Mouse (Mus musculus) kidney, adult 2 months (tissue): Measurements from ENCODE around the gene Dcbld1. TPM values are rescaled to one million over a fixed set of nuclear protein-coding genes. Genes with fewer than 3 reads are reported as not detected.

Source experiments
- DNase-seq: peaks from one replicate; pipeline ENCODE4 v3.0.0; 2021
- H3K27ac ChIP-seq: fragments of 200-500 bp; 2 replicates; pipeline ENCODE4 v1.5.1; 2012; ENCODE audit warnings: low read depth, low read length, control low read depth, inconsistent platforms; ENCODE audit not compliant: insufficient read depth
- H3K27me3 ChIP-seq: fragments of 200-500 bp; replicated peaks from 2 replicates; pipeline ENCODE4 v1.6.1; 2012; ENCODE audit warnings: mild to moderate bottlenecking, moderate library complexity, low read length, inconsistent platforms; ENCODE audit not compliant: control insufficient read depth, insufficient read depth
- H3K36me3 ChIP-seq: fragments of 200-500 bp; 2 replicates; pipeline ENCODE4 v1.6.1; 2012; ENCODE audit warnings: mild to moderate bottlenecking, moderate library complexity, low read length, inconsistent platforms; ENCODE audit not compliant: control insufficient read depth, insufficient read depth
- H3K4me1 ChIP-seq: fragments of 200-500 bp; 2 replicates; pipeline ENCODE4 v1.6.1; 2011; ENCODE audit warnings: low read length; ENCODE audit not compliant: control insufficient read depth, insufficient read depth
- H3K4me3 ChIP-seq: fragments of 200-500 bp; 2 replicates; pipeline ENCODE4 v1.5.1; 2011; ENCODE audit warnings: mild to moderate bottlenecking, low read depth, low read length, control low read depth; ENCODE audit not compliant: insufficient read depth
- CTCF ChIP-seq: fragments of 200-500 bp; conservative IDR thresholded peaks from 2 replicates; pipeline ENCODE4 v1.5.1; 2011; ENCODE audit warnings: low read depth, mild to moderate bottlenecking, control low read depth, low read length, moderate library complexity, mixed read lengths; ENCODE audit not compliant: insufficient read depth, insufficient read length
- POLR2A ChIP-seq: fragments of 200-500 bp; IDR thresholded peaks from one replicate; pipeline ENCODE4 v1.6.1; 2011; ENCODE audit warnings: low read depth, low read length, control low read depth
- WGBS: fragments of 180-500 bp; shearing (Covaris S2); methylation state at CpG from one replicate; pipeline ENCODE4 v1.1.7; 2018; 5-methylcytosine and 5-hydroxymethylcytosine counted together
- polyA plus RNA-seq: library from polyadenylated mRNA; depleted of rRNA; stranded (reverse); fragments of >200 nt; gene quantifications from 2 replicates; pipeline ENCODE4 v1.2.3, GENCODE M21; 2012

Dcbld1 gene
- polyA plus RNA-seq, 1 experiment, result 10.3 TPM

- H3K27ac ChIP-seq, result no peak overlapping the region
- no peak for DNase-seq
- no peaks in the 10 kb centered on the region for H3K27me3 ChIP-seq
- H3K4me3 ChIP-seq, result no peak overlapping the region
- 30% methylated on average over 7 of the region's 7 CpGs for WGBS
- H3K36me3 ChIP-seq, result no peaks in the 10 kb centered on the region
- peaks cover 21% of the 10 kb centered on the region for H3K4me1 ChIP-seq
- TF ChIP-seq CTCF, result no peak
- no peak for TF ChIP-seq POLR2A
Measured at GRCm38 (mm10) chr10:52242680-52243323, 9.4 kb downstream of the Dcbld1 start.

- 92% methylated on average over 3 of the region's 3 CpGs for WGBS
- no peak for TF ChIP-seq CTCF
- no peak for TF ChIP-seq POLR2A
- H3K4me3 ChIP-seq, result no peak overlapping the region
Measured at GRCm38 (mm10) chr10:52246207-52246606, 12.8 kb downstream of the Dcbld1 start.

GRCm38 (mm10) chr10:52252240-52252639, 18.8 kb downstream of the Dcbld1 start:
- no peak overlapping the region for H3K27ac ChIP-seq
- H3K4me1 ChIP-seq, result no peaks in the 10 kb centered on the region
- DNase-seq, result no peak
- H3K36me3 ChIP-seq, result no peaks in the 10 kb centered on the region
- TF ChIP-seq POLR2A, result no peak
- TF ChIP-seq CTCF, result no peak
- H3K4me3 ChIP-seq, result no peak overlapping the region
- H3K27me3 ChIP-seq, result no peaks in the 10 kb centered on the region
- WGBS, result 77% methylated on average over 1 of the region's 1 CpGs

More at GRCm38 (mm10) chr10:52246207-52246606, 12.8 kb downstream of the Dcbld1 start:
- DNase-seq, result no peak
- Histone ChIP-seq H3K4me1 (peaks cover 18% of the 10 kb centered on the region), H3K27ac (no peak overlapping the region), H3K27me3 (no peaks in the 10 kb centered on the region), H3K36me3 (no peaks in the 10 kb centered on the region)

GRCm38 (mm10) chr10:52253426-52253825, 20.0 kb downstream of the Dcbld1 start:
- Histone ChIP-seq H3K4me1 (no peaks in the 10 kb centered on the region), H3K4me3 (no peak overlapping the region), H3K27me3 (no peaks in the 10 kb centered on the region), H3K36me3 (no peaks in the 10 kb centered on the region), H3K27ac (no peak overlapping the region)
- TF ChIP-seq CTCF (no peak), POLR2A (no peak)
- 78% methylated on average over 11 of the region's 11 CpGs for WGBS
- no peak for DNase-seq

- TF ChIP-seq POLR2A, result no peak
- TF ChIP-seq CTCF, result no peak
- Histone ChIP-seq H3K4me1 (no peaks in the 10 kb centered on the region), H3K36me3 (no peaks in the 10 kb centered on the region), H3K27me3 (no peaks in the 10 kb centered on the region), H3K4me3 (no peak overlapping the region), H3K27ac (no peak overlapping the region)
- DNase-seq, result no peak
- WGBS, result 68% methylated on average over 2 of the region's 2 CpGs
Measured at GRCm38 (mm10) chr10:52257768-52258167, 24.3 kb downstream of the Dcbld1 start.

GRCm38 (mm10) chr10:52258180-52258948, 24.9 kb downstream of the Dcbld1 start:
- no peaks in the 10 kb centered on the region for H3K4me1 ChIP-seq
- 51% methylated on average over 13 of the region's 13 CpGs for WGBS

GRCm38 (mm10) chr10:52260209-52260608, 26.8 kb downstream of the Dcbld1 start:
- Histone ChIP-seq H3K36me3 (no peaks in the 10 kb centered on the region), H3K27me3 (no peaks in the 10 kb centered on the region), H3K4me1 (peaks cover 7% of the 10 kb centered on the region; the same call in 1 of the 2 replicates), H3K4me3 (no peak overlapping the region), H3K27ac (no peak overlapping the region)
- TF ChIP-seq POLR2A, result no peak
- TF ChIP-seq CTCF, result no peak
- no peak for DNase-seq
- WGBS, result 89% methylated on average over 4 of the region's 4 CpGs

More at GRCm38 (mm10) chr10:52258180-52258948, 24.9 kb downstream of the Dcbld1 start:
- Histone ChIP-seq H3K4me3 (no peak overlapping the region), H3K27me3 (no peaks in the 10 kb centered on the region), H3K36me3 (no peaks in the 10 kb centered on the region), H3K27ac (no peak overlapping the region)
- TF ChIP-seq POLR2A (no peak), CTCF (no peak)
- no peak for DNase-seq
